ENCODE assay signal across 8 mouse cellular contexts in the genomic region with DNA sequence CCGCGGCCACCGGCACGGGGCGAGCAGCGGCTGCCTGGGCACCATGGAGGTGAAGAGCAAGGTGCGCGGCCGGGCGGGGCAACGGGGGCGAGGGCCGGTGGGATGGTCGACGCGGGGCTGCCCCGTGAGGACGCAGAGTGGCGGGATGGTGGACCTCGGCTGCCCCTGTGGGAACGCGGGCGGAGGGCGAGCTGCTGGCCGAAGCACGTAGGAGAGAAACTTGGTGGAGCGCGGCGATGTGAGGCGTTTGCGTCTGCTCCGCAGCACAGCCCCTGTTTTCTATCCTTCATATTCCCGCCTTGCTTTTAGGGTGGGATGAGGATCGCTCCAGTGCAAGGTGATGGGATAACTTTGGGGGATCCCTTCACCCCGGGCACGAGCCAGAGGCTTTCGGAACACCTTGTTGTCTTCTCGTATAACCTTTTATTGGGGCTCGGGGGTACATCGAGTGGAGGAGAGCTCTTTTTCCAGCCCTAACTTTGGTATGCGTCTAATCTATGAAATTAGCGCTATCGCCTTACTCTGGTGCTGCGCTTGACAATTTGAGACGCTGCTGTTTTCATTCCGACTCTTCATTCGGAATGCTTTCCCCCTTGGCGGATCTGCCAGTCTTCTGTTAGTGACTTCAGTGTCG. TPM values are rescaled to one million over a fixed set of nuclear protein-coding genes. Genes with fewer than 3 reads are reported as not detected.
A peak's percentile ranks its signal among the peaks of the same experiment; 100 is the strongest.
DNase-seq lines count a peak whose midpoint lies in the region; ATAC-seq and TF ChIP-seq lines count a peak whose summit lies in the region.

No protein-coding gene starts in this region.

- dilution Hi-C loops in CH12.LX (cut with MboI; ENCODE audit: extremely low pct_ligation_motif_present, extremely low pct_unique_long_range_greater_than_20kb, low sequenced_read_pairs), result no loop called here

- TF ChIP-seq EP300 in CH12.LX (IDR thresholded peaks at IDR 0.05; ENCODE audit: low read length), result no peak

- peak overlapping the region; percentile 39 for H3K4me2 ChIP-seq in CH12.LX (ENCODE audit: insufficient read depth, low read depth, poor library complexity, severe bottlenecking)
- peak overlapping the region; percentile 85 for H3K4me2 ChIP-seq in hindbrain, embryonic 15.5 days
- H3K4me2 ChIP-seq in midbrain, postnatal 0 days (ENCODE audit: low read depth, low read length, poor library complexity, severe bottlenecking), result peak overlapping the region; percentile 88

- 0% methylated on average over 48 of the region's 49 CpGs for WGBS in hindbrain, embryonic 15.5 days
- under 1% methylated on average over 49 of the region's 49 CpGs for WGBS in midbrain, postnatal 0 days

- ATAC-seq in hindbrain, embryonic 15.5 days (ENCODE audit: low FRiP score, low read depth), result no peak; the same call in 1 of the 2 replicates
- ATAC-seq in midbrain, postnatal 0 days (ENCODE audit: low FRiP score), result peak; percentile 4; the same call in 1 of the 2 replicates

- no peaks in the 10 kb centered on the region for H3K79me2 ChIP-seq in CH12.LX (replicated peaks; ENCODE audit: control insufficient read depth, extremely low read depth, insufficient read depth, poor library complexity, severe bottlenecking)

- H3K27ac ChIP-seq in CH12.LX (ENCODE audit: insufficient read depth, low read depth), result no peak overlapping the region
- peak overlapping the region; percentile 94 for H3K27ac ChIP-seq in hindbrain, embryonic 15.5 days (replicated peaks)
- H3K27ac ChIP-seq in midbrain, postnatal 0 days (ENCODE audit: low read depth, low read length), result peak overlapping the region; percentile 95

- H3K9me3 ChIP-seq in CH12.LX (replicated peaks; ENCODE audit: low read length), result no peaks in the 10 kb centered on the region
- no peaks in the 10 kb centered on the region for H3K9me3 ChIP-seq in hindbrain, embryonic 15.5 days
- H3K9me3 ChIP-seq in midbrain, postnatal 0 days (ENCODE audit: low read length), result no peaks in the 10 kb centered on the region

- in situ Hi-C loops in CH12.LX (cut with MboI; ENCODE audit: low pct_ligation_motif_present, low pct_unique_long_range_greater_than_20kb, low sequenced_read_pairs), result no loop called here

- H3K4me1 ChIP-seq in CH12.LX (ENCODE audit: control insufficient read depth in 1 of 2, insufficient read depth in 2 of 2), result peaks cover 6 to 13% of the 10 kb centered on the region in 2 experiments; a peak in 3 of 4 replicates
- peaks cover 27% of the 10 kb centered on the region for H3K4me1 ChIP-seq in hindbrain, embryonic 15.5 days (replicated peaks)
- H3K4me1 ChIP-seq in midbrain, postnatal 0 days (ENCODE audit: insufficient read depth, low read length), result peaks cover 5% of the 10 kb centered on the region

- peak; percentile 60 to 73 for DNase-seq in kidney, postnatal 4 days
- DNase-seq in kidney, adult 18-20 months, result no peak
- DNase-seq in CH12.LX (ENCODE audit: extremely low read depth) (no peak), adipocyte (ENCODE audit: low spot score) (no peak)
- peak; percentile 66 for DNase-seq in embryo, embryonic 11 days
- DNase-seq in midbrain, postnatal 0 days (ENCODE audit: low spot score), result no peak
- no peak for DNase-seq in natural killer cell, adult 2 months (ENCODE audit: low spot score in 2 of 2)

- TF ChIP-seq CTCF in CH12.LX (conservative IDR thresholded peaks at IDR 0.05 in 1 of 2, IDR thresholded peaks at IDR 0.05 in 1 of 2; ENCODE audit: low read depth in 2 of 2, low read length in 2 of 2), result no peak
- TF ChIP-seq CTCF in midbrain, postnatal 0 days (IDR thresholded peaks at IDR 0.05), result no peak

- peak overlapping the region; percentile 37 to 72 (median 69) for H3K4me3 ChIP-seq in CH12.LX (replicated peaks in 1 of 3; ENCODE audit: low read depth in 2 of 3, low read length in 2 of 3, poor library complexity in 1 of 3)
- peak overlapping the region; percentile 75 for H3K4me3 ChIP-seq in hindbrain, embryonic 15.5 days
- H3K4me3 ChIP-seq in midbrain, postnatal 0 days (ENCODE audit: low read depth, low read length), result peak overlapping the region; percentile 76

- TF ChIP-seq POLR2A in CH12.LX (IDR thresholded peaks at IDR 0.05; ENCODE audit: low read depth, low read length), result no peak

- TF ChIP-seq RAD21 in CH12.LX (IDR thresholded peaks at IDR 0.05; ENCODE audit: low read depth, low read length), result no peak

- H3K27me3 ChIP-seq in CH12.LX (replicated peaks), result peaks cover 47% of the 10 kb centered on the region
- H3K27me3 ChIP-seq in hindbrain, embryonic 15.5 days, result 0 out of 2 replicates have a peak, but pooled peaks cover 3% of the 10 kb centered on the region
- H3K27me3 ChIP-seq in midbrain, postnatal 0 days (ENCODE audit: insufficient read depth, low read length), result 0 out of 2 replicates have a peak, but pooled peaks cover 4% of the 10 kb centered on the region

- peak overlapping the region; percentile 17; the same call in 1 of the 2 replicates for H3K9ac ChIP-seq in CH12.LX (ENCODE audit: insufficient read depth, low read depth)
- H3K9ac ChIP-seq in hindbrain, embryonic 15.5 days, result peak overlapping the region; percentile 74
- peak overlapping the region; percentile 78 for H3K9ac ChIP-seq in midbrain, postnatal 0 days (replicated peaks; ENCODE audit: low read length, poor library complexity, severe bottlenecking)

- H3K36me3 ChIP-seq in CH12.LX (replicated peaks in 1 of 2; ENCODE audit: control insufficient read depth in 1 of 2, insufficient read depth in 1 of 2, low read length in 1 of 2), result no peaks in the 10 kb centered on the region
- H3K36me3 ChIP-seq in hindbrain, embryonic 15.5 days, result no peaks in the 10 kb centered on the region
- H3K36me3 ChIP-seq in midbrain, postnatal 0 days (ENCODE audit: insufficient read depth, low read length), result no peaks in the 10 kb centered on the region

TF ChIP-seq in CH12.LX, 34 proteins besides CTCF, POLR2A, EP300 and RAD21:
- TF ChIP-seq USF2 (conservative IDR thresholded peaks at IDR 0.05; ENCODE audit: low read depth, low read length) (no peak), RCOR1 (conservative IDR thresholded peaks at IDR 0.05; ENCODE audit: low read depth, low read length) (no peak), POLR2AphosphoS2 (IDR thresholded peaks at IDR 0.05; ENCODE audit: low read depth, low read length) (no peak), ZMIZ1 (IDR thresholded peaks at IDR 0.05; ENCODE audit: low read depth, low read length) (no peak), MYC (IDR thresholded peaks at IDR 0.05; ENCODE audit: low read depth, low read length) (no peak), ZC3H11A (IDR thresholded peaks at IDR 0.05; ENCODE audit: low read depth, low read length) (no peak), MAZ (IDR thresholded peaks at IDR 0.05; ENCODE audit: low read depth, low read length) (no peak), MAX (IDR thresholded peaks at IDR 0.05; ENCODE audit: low read length) (no peak), ZNF384 (IDR thresholded peaks at IDR 0.05; ENCODE audit: low read depth, low read length) (no peak), KAT2A (IDR thresholded peaks at IDR 0.05; ENCODE audit: insufficient replicate concordance, low read length) (no peak), IRF4 (IDR thresholded peaks at IDR 0.05; ENCODE audit: low read depth, low read length) (no peak), BHLHE40 (IDR thresholded peaks at IDR 0.05; ENCODE audit: low read depth, low read length) (no peak), HCFC1 (IDR thresholded peaks at IDR 0.05; ENCODE audit: low read depth, low read length) (no peak), USF1 (IDR thresholded peaks at IDR 0.05; ENCODE audit: low read depth, low read length) (no peak), NRF1 (IDR thresholded peaks at IDR 0.05; ENCODE audit: low read depth, low read length) (no peak), UBTF (IDR thresholded peaks at IDR 0.05; ENCODE audit: low read depth, low read length) (no peak), MEF2A (IDR thresholded peaks at IDR 0.05; ENCODE audit: borderline replicate concordance, low read depth, low read length) (no peak), SMC3 (IDR thresholded peaks at IDR 0.05; ENCODE audit: low read depth, low read length) (no peak), E2F4 (IDR thresholded peaks at IDR 0.05; ENCODE audit: insufficient replicate concordance, low read depth, low read length) (no peak), ELF1 (IDR thresholded peaks at IDR 0.05; ENCODE audit: low read depth, low read length) (no peak)
TF ChIP-seq in CH12.LX: peak in this region for 0.

RNA-seq across cellular contexts. Expression of gene Pard6b, which starts 0.6 kb away (rescaled TPM):
- 2.1 and 2.8 TPM in 2 replicates for total RNA-seq in CH12.LX (2012; rRNA removed)
- 1.2 TPM in 2 replicates for total RNA-seq in CH12.LX (2014; rRNA removed)
- polyA plus RNA-seq in CH12.LX (2012; ENCODE audit: insufficient read length, low read depth), result 1.1 and 1.3 TPM in 2 replicates
- 5.8 and 7.2 TPM in 2 replicates for polyA plus RNA-seq in hindbrain, embryonic 15.5 days (2015; fragmentation: Nextera tagmentation; extraction: Ambion mirVana)
- total RNA-seq in midbrain, postnatal 0 days (2014; rRNA removed), result 6.6 and 6.8 TPM in 2 replicates
- polyA plus RNA-seq in midbrain, postnatal 0 days (2015; fragmentation: Nextera tagmentation; extraction: Ambion mirVana), result 3.9 and 5.1 TPM in 2 replicates

Comparison
In these comparisons a context has a peak if more than half of its experiments do, and no peak if none do; other contexts are left out.
1. DNase-seq: peak in kidney, postnatal 4 days (2 of 2) and embryo, embryonic 11 days (single experiment); none in kidney, adult 18-20 months (single experiment), CH12.LX (single experiment), midbrain, postnatal 0 days (single experiment), adipocyte (single experiment) and natural killer cell, adult 2 months (0 of 2).
2. H3K9ac ChIP-seq: peak in every context shown above with its lines; median percentile 78 in midbrain, postnatal 0 days; 74 in hindbrain, embryonic 15.5 days; 17 in CH12.LX.
3. Peak in every context shown above with its lines, with median percentiles within 50 percentile points of each other: H3K4me2 ChIP-seq and H3K4me3 ChIP-seq.